In the genomic region with DNA sequence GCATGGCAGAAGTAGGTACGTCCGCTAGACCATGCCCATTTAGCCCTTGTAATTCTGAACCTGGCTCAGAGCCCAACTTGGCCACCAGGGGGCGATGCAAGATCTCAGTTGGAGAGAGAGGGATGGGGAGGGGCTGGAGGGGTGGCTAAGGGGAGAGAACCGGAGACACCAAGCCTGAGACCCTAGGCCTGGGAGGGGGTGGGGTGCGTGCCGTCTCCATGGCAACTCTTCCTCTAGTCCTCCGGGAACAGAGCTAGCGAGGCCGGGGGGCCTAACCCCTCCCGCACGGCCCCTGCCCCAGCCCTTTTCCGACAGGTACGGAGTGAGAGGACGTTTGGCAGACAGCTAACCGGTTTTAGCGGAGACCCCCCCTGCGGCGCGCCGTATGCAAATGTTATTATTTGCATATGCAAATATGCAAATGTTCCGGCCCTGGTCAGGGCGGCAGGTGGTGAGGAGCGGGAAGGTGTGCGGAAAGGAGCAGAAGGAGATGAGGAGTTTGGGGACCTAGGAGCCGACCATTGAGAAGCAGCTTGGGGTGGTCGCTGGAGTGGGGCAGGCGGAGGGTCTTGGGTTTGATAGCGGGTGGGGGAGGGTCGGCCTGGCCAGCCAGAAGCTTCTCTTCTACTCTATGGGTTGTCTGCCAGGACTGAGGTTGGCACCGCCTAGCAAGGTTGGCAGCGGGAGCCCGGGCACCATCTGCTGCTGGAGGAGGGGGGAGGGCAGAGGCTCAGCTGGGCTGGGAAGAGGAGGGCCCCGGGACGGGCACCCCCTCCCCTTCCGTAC, we compare ENCODE assay signal across 8 mouse cellular contexts. TPM values are rescaled to one million over a fixed set of nuclear protein-coding genes. Genes with fewer than 3 reads are reported as not detected.
DNase-seq lines count a peak whose midpoint lies in the region; ATAC-seq and TF ChIP-seq lines count a peak whose summit lies in the region.

No protein-coding gene starts in this region.

- H3K27ac ChIP-seq in bone marrow macrophage, adult 2 months (ENCODE audit: insufficient read depth, low read depth, low read length), result no peak overlapping the region
- no peak overlapping the region for H3K27ac ChIP-seq in embryonic facial prominence, embryonic 15.5 days (replicated peaks)
- H3K27ac ChIP-seq in heart, embryonic 12.5 days (ENCODE audit: poor library complexity, severe bottlenecking), result no peak overlapping the region
- no peak overlapping the region for H3K27ac ChIP-seq in kidney, embryonic 16.5 days (ENCODE audit: low read length)

- peak; percentile 93 for DNase-seq in B cell, adult 2 months
- DNase-seq in liver, result peak; percentile 85
- peak; percentile 75 to 81 for DNase-seq in spleen, postnatal 36 days (ENCODE audit: low spot score in 2 of 2)

- under 1% methylated on average over 35 of the region's 35 CpGs for WGBS in embryonic facial prominence, embryonic 15.5 days
- under 1% methylated on average over 35 of the region's 35 CpGs for WGBS in heart, embryonic 12.5 days
- WGBS in kidney, embryonic 16.5 days, result under 1% methylated on average over 35 of the region's 35 CpGs

- H3K4me1 ChIP-seq in bone marrow macrophage, adult 2 months (ENCODE audit: control insufficient read depth, insufficient read depth, low read length), result peaks cover 13% of the 10 kb centered on the region
- peaks cover 65% of the 10 kb centered on the region for H3K4me1 ChIP-seq in embryonic facial prominence, embryonic 15.5 days
- H3K4me1 ChIP-seq in heart, embryonic 12.5 days (replicated peaks), result peaks cover 48% of the 10 kb centered on the region
- peaks cover 54% of the 10 kb centered on the region for H3K4me1 ChIP-seq in kidney, embryonic 16.5 days (ENCODE audit: insufficient read depth, low read length)

- H3K9me3 ChIP-seq in embryonic facial prominence, embryonic 15.5 days (replicated peaks), result no peaks in the 10 kb centered on the region
- no peaks in the 10 kb centered on the region for H3K9me3 ChIP-seq in heart, embryonic 12.5 days (replicated peaks)
- no peaks in the 10 kb centered on the region for H3K9me3 ChIP-seq in kidney, embryonic 16.5 days (ENCODE audit: low read length)

- no peak for TF ChIP-seq POLR2A in bone marrow macrophage, adult 2 months (IDR thresholded peaks at IDR 0.05; ENCODE audit: borderline replicate concordance, low read depth, low read length)

- peak overlapping the region; percentile 41 for H3K4me3 ChIP-seq in bone marrow macrophage, adult 2 months (ENCODE audit: insufficient read depth, low read length)
- peak overlapping the region; percentile 42 for H3K4me3 ChIP-seq in embryonic facial prominence, embryonic 15.5 days (replicated peaks)
- peak overlapping the region; percentile 51 for H3K4me3 ChIP-seq in heart, embryonic 12.5 days
- H3K4me3 ChIP-seq in kidney, embryonic 16.5 days (ENCODE audit: low read length), result peak overlapping the region; percentile 45

- peak; percentile 59 for ATAC-seq in embryonic facial prominence, embryonic 15.5 days (ENCODE audit: insufficient number of reproducible peaks, low FRiP score, low TSS enrichment, low read depth)
- peak; percentile 23; the same call in 1 of the 2 replicates for ATAC-seq in heart, embryonic 12.5 days (ENCODE audit: insufficient number of reproducible peaks, low FRiP score)
- ATAC-seq in kidney, embryonic 16.5 days (ENCODE audit: low FRiP score, low TSS enrichment), result peak; percentile 62
- ATAC-seq in monocyte, adult 5-6 weeks (replicated peaks; ENCODE audit: insufficient number of reproducible peaks, low FRiP score, low TSS enrichment, poor library complexity, severe bottlenecking), result peak; percentile 47; the same call in 1 of the 2 replicates

- H3K36me3 ChIP-seq in embryonic facial prominence, embryonic 15.5 days, result peaks cover 6% of the 10 kb centered on the region
- H3K36me3 ChIP-seq in heart, embryonic 12.5 days, result peaks cover under 1% of the 10 kb centered on the region
- no peaks in the 10 kb centered on the region; the same call in 1 of the 2 replicates for H3K36me3 ChIP-seq in kidney, embryonic 16.5 days (ENCODE audit: insufficient read depth, low read length)

- H3K9ac ChIP-seq in embryonic facial prominence, embryonic 15.5 days, result no peak overlapping the region
- H3K9ac ChIP-seq in heart, embryonic 12.5 days, result no peak overlapping the region
- peak overlapping the region; percentile 51; the same call in 1 of the 2 replicates for H3K9ac ChIP-seq in kidney, embryonic 16.5 days (replicated peaks; ENCODE audit: low read length)

- peaks cover 67% of the 10 kb centered on the region for H3K27me3 ChIP-seq in embryonic facial prominence, embryonic 15.5 days
- H3K27me3 ChIP-seq in heart, embryonic 12.5 days (replicated peaks), result peaks cover 72% of the 10 kb centered on the region
- H3K27me3 ChIP-seq in kidney, embryonic 16.5 days (ENCODE audit: insufficient read depth, low read length), result peaks cover 62% of the 10 kb centered on the region

- TF ChIP-seq CTCF in bone marrow macrophage, adult 2 months (IDR thresholded peaks at IDR 0.05; ENCODE audit: low read depth, low read length), result peak; percentile 97

- H3K4me2 ChIP-seq in embryonic facial prominence, embryonic 15.5 days (replicated peaks), result peak overlapping the region; percentile 87
- H3K4me2 ChIP-seq in heart, embryonic 12.5 days, result peak overlapping the region; percentile 86
- peak overlapping the region; percentile 74 for H3K4me2 ChIP-seq in kidney, embryonic 16.5 days (replicated peaks; ENCODE audit: low read depth, low read length)

RNA-seq across cellular contexts. Expression of a gene that starts 5.5 kb away (rescaled TPM):
- not detected in 2 replicates for polyA plus RNA-seq in bone marrow macrophage, adult 2 months (2012; ENCODE audit: insufficient read depth, insufficient read length, missing spikeins)
- polyA plus RNA-seq in embryonic facial prominence, embryonic 15.5 days (2015; fragmentation: Nextera tagmentation; extraction: Ambion mirVana), result 272 and 311 TPM in 2 replicates
- polyA plus RNA-seq in heart, embryonic 12.5 days (2016; fragmentation: Nextera tagmentation; extraction: Ambion mirVana), result 19.5 and 24.4 TPM in 2 replicates
- polyA plus RNA-seq in kidney, embryonic 16.5 days (2015; fragmentation: Nextera tagmentation; extraction: Ambion mirVana), result 74.4 and 77.3 TPM in 2 replicates
- not detected in 3 replicates for total RNA-seq in monocyte, adult 5-6 weeks (2017)

RNA-seq across cellular contexts. Expression of a gene that starts 7.8 kb away (rescaled TPM):
- 1.5 and 2.7 TPM in 2 replicates for polyA plus RNA-seq in bone marrow macrophage, adult 2 months (2012; ENCODE audit: insufficient read depth, insufficient read length, missing spikeins)
- 22.7 and 26.0 TPM in 2 replicates for polyA plus RNA-seq in embryonic facial prominence, embryonic 15.5 days (2015; fragmentation: Nextera tagmentation; extraction: Ambion mirVana)
- polyA plus RNA-seq in heart, embryonic 12.5 days (2016; fragmentation: Nextera tagmentation; extraction: Ambion mirVana), result 0.50 and 1.1 TPM in 2 replicates
- 0.85 and 1.9 TPM in 2 replicates for polyA plus RNA-seq in kidney, embryonic 16.5 days (2015; fragmentation: Nextera tagmentation; extraction: Ambion mirVana)
- total RNA-seq in monocyte, adult 5-6 weeks (2017), result 0.32 to 9.8 TPM (median 1.4 TPM) in 3 replicates

RNA-seq across cellular contexts. Expression of a gene that starts 13.0 kb away (rescaled TPM):
- polyA plus RNA-seq in bone marrow macrophage, adult 2 months (2012; ENCODE audit: insufficient read depth, insufficient read length, missing spikeins), result 21.0 and 22.8 TPM in 2 replicates
- 106 and 116 TPM in 2 replicates for polyA plus RNA-seq in embryonic facial prominence, embryonic 15.5 days (2015; fragmentation: Nextera tagmentation; extraction: Ambion mirVana)
- 80.4 and 83.8 TPM in 2 replicates for polyA plus RNA-seq in heart, embryonic 12.5 days (2016; fragmentation: Nextera tagmentation; extraction: Ambion mirVana)
- 119 and 123 TPM in 2 replicates for polyA plus RNA-seq in kidney, embryonic 16.5 days (2015; fragmentation: Nextera tagmentation; extraction: Ambion mirVana)
- total RNA-seq in monocyte, adult 5-6 weeks (2017), result 7.9 to 28.8 TPM (median 11.5 TPM) in 3 replicates

RNA-seq across cellular contexts. Expression of a gene that starts 25.1 kb away (rescaled TPM):
- not detected in 2 replicates for polyA plus RNA-seq in bone marrow macrophage, adult 2 months (2012; ENCODE audit: insufficient read depth, insufficient read length, missing spikeins)
- polyA plus RNA-seq in embryonic facial prominence, embryonic 15.5 days (2015; fragmentation: Nextera tagmentation; extraction: Ambion mirVana), result 8.0 and 9.2 TPM in 2 replicates
- polyA plus RNA-seq in heart, embryonic 12.5 days (2016; fragmentation: Nextera tagmentation; extraction: Ambion mirVana), result 0.33 and 0.65 TPM in 2 replicates
- 1.8 and 2.3 TPM in 2 replicates for polyA plus RNA-seq in kidney, embryonic 16.5 days (2015; fragmentation: Nextera tagmentation; extraction: Ambion mirVana)
- total RNA-seq in monocyte, adult 5-6 weeks (2017), result not detected in 3 replicates

Comparison
In these comparisons a context has a peak if more than half of its experiments do, and no peak if none do; other contexts are left out.
1. RNA of a gene that starts 5.5 kb away (polyA plus RNA-seq): 272 to 311 TPM in embryonic facial prominence, embryonic 15.5 days, 74.4 to 77.3 TPM in kidney, embryonic 16.5 days and 19.5 to 24.4 TPM in heart, embryonic 12.5 days; not detected in bone marrow macrophage, adult 2 months; every median in the first group is over 10 times any median in the second.
2. Peak in every context shown above with its lines, with median percentiles within 50 percentile points of each other: DNase-seq, H3K4me3 ChIP-seq, ATAC-seq and H3K4me2 ChIP-seq.